Mouse (Mus musculus): Measurements from ENCODE around the gene Wdr25.

The Wdr25 gene

GRCm38 (mm10) chr12:108909846-108910433, 16.5 kb downstream of the Wdr25 start:
- no peak for DNase-seq (ENCODE audit: low read depth, low spot score)
- Histone ChIP-seq H3K36me3 (ENCODE audit: control insufficient read depth, insufficient read depth, low read length, poor library complexity, severe bottlenecking) (no peaks in the 10 kb centered on the region), H3K27me3 (ENCODE audit: control insufficient read depth, insufficient read depth, low read length, poor library complexity, severe bottlenecking) (no peaks in the 10 kb centered on the region)

- DNase-seq (ENCODE audit: low read depth, low spot score), result no peak
- Histone ChIP-seq H3K27me3 (ENCODE audit: control insufficient read depth, insufficient read depth, low read length, poor library complexity, severe bottlenecking) (no peaks in the 10 kb centered on the region), H3K36me3 (ENCODE audit: control insufficient read depth, insufficient read depth, low read length, poor library complexity, severe bottlenecking) (no peaks in the 10 kb centered on the region)
Measured at GRCm38 (mm10) chr12:108912442-108912841, 19.0 kb downstream of the Wdr25 start.

DNA sequence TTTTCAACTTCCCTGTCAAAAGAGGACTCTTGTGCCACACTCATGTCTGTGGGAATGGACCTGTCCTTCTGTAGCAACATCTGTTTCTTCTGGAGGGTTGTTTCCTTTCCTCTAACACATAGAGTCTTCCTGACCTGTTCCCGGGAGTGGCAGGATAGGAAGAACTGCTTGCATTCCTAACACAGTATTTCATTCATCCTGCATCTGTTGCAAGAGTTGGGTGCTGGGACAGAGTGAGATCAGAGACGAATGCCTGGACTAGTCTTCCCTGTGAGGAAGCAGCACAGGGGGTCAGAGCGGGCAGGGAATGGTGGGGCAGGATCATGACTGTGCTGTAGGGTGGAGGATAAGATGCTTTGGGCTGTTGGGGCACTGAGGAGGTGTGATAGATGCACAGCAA, 20.8 kb downstream of the Wdr25 start:
- Histone ChIP-seq H3K27me3 (ENCODE audit: control insufficient read depth, insufficient read depth, low read length, poor library complexity, severe bottlenecking) (no peaks in the 10 kb centered on the region), H3K36me3 (ENCODE audit: control insufficient read depth, insufficient read depth, low read length, poor library complexity, severe bottlenecking) (no peaks in the 10 kb centered on the region)
- DNase-seq (ENCODE audit: low read depth, low spot score), result no peak

- H3K27me3 ChIP-seq (ENCODE audit: control insufficient read depth, insufficient read depth, low read length, poor library complexity, severe bottlenecking), result no peaks in the 10 kb centered on the region
- no peak for DNase-seq (ENCODE audit: low read depth, low spot score)
- no peaks in the 10 kb centered on the region for H3K36me3 ChIP-seq (ENCODE audit: control insufficient read depth, insufficient read depth, low read length, poor library complexity, severe bottlenecking)
Measured at GRCm38 (mm10) chr12:108914709-108915340, 21.4 kb downstream of the Wdr25 start.

- Histone ChIP-seq H3K36me3 (ENCODE audit: control insufficient read depth, insufficient read depth, low read length, poor library complexity, severe bottlenecking) (no peaks in the 10 kb centered on the region), H3K27me3 (ENCODE audit: control insufficient read depth, insufficient read depth, low read length, poor library complexity, severe bottlenecking) (no peaks in the 10 kb centered on the region)
- DNase-seq (ENCODE audit: low read depth, low spot score), result no peak
Measured at GRCm38 (mm10) chr12:108915893-108916292, 22.5 kb downstream of the Wdr25 start.

DNA sequence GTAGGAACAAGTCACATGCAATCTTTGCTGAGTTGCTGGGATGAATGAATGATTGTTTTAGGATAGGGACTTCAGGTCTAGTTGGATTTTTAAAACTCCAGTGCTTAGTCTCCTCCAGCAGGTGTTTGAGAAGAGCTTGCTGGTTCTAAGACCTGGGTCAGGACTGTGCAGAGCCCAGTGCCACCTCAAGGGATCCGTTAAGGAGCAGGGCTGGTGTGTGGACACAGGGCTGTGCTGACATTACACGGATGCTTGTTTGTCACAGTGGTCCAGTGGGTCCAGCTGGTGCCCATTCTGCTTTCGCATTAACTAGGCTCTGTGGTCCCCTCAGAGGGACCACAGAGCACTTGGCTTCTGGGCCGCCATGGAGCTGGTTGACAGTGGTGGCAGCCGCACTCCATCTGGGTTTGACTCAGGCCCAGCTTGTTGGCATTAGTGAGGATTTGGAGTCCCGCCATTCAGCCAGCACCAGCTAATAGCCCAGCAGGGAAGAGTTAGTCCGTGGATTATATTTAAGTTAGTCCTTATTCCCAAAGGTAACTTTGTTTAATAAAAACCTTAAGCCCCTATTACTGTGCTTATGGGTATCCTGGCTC, 23.1 kb downstream of the Wdr25 start:
- Histone ChIP-seq H3K27me3 (ENCODE audit: control insufficient read depth, insufficient read depth, low read length, poor library complexity, severe bottlenecking) (no peaks in the 10 kb centered on the region), H3K36me3 (ENCODE audit: control insufficient read depth, insufficient read depth, low read length, poor library complexity, severe bottlenecking) (no peaks in the 10 kb centered on the region)
- no peak for DNase-seq (ENCODE audit: low read depth, low spot score)

GRCm38 (mm10) chr12:108917509-108917908, 24.1 kb downstream of the Wdr25 start:
- H3K36me3 ChIP-seq (ENCODE audit: control insufficient read depth, insufficient read depth, low read length, poor library complexity, severe bottlenecking), result no peaks in the 10 kb centered on the region
- H3K27me3 ChIP-seq (ENCODE audit: control insufficient read depth, insufficient read depth, low read length, poor library complexity, severe bottlenecking), result no peaks in the 10 kb centered on the region
- DNase-seq (ENCODE audit: low read depth, low spot score), result no peak

- no peak for DNase-seq (ENCODE audit: low read depth, low spot score)
- Histone ChIP-seq H3K36me3 (ENCODE audit: control insufficient read depth, insufficient read depth, low read length, poor library complexity, severe bottlenecking) (no peaks in the 10 kb centered on the region), H3K27me3 (ENCODE audit: control insufficient read depth, insufficient read depth, low read length, poor library complexity, severe bottlenecking) (no peaks in the 10 kb centered on the region)
Measured at GRCm38 (mm10) chr12:108918753-108919152, 25.3 kb downstream of the Wdr25 start.

- H3K27me3 ChIP-seq (ENCODE audit: control insufficient read depth, insufficient read depth, low read length, poor library complexity, severe bottlenecking), result no peaks in the 10 kb centered on the region
- no peak for DNase-seq (ENCODE audit: low read depth, low spot score)
- H3K36me3 ChIP-seq (ENCODE audit: control insufficient read depth, insufficient read depth, low read length, poor library complexity, severe bottlenecking), result no peaks in the 10 kb centered on the region
Measured at GRCm38 (mm10) chr12:108926606-108927111, 33.2 kb downstream of the Wdr25 start.

- no peak for DNase-seq (ENCODE audit: low read depth, low spot score)
- no peaks in the 10 kb centered on the region for H3K27me3 ChIP-seq (ENCODE audit: control insufficient read depth, insufficient read depth, low read length, poor library complexity, severe bottlenecking)
- no peaks in the 10 kb centered on the region for H3K36me3 ChIP-seq (ENCODE audit: control insufficient read depth, insufficient read depth, low read length, poor library complexity, severe bottlenecking)
Measured at GRCm38 (mm10) chr12:108928249-108928648, 34.8 kb downstream of the Wdr25 start.

- no peaks in the 10 kb centered on the region for H3K36me3 ChIP-seq (ENCODE audit: control insufficient read depth, insufficient read depth, low read length, poor library complexity, severe bottlenecking)
- no peak for DNase-seq (ENCODE audit: low read depth, low spot score)
- no peaks in the 10 kb centered on the region for H3K27me3 ChIP-seq (ENCODE audit: control insufficient read depth, insufficient read depth, low read length, poor library complexity, severe bottlenecking)
Measured at GRCm38 (mm10) chr12:108929475-108929874, 36.0 kb downstream of the Wdr25 start.

- no peak for DNase-seq (ENCODE audit: low read depth, low spot score)
- no peaks in the 10 kb centered on the region for H3K36me3 ChIP-seq (ENCODE audit: control insufficient read depth, insufficient read depth, low read length, poor library complexity, severe bottlenecking)
- no peaks in the 10 kb centered on the region for H3K27me3 ChIP-seq (ENCODE audit: control insufficient read depth, insufficient read depth, low read length, poor library complexity, severe bottlenecking)
Measured at GRCm38 (mm10) chr12:108931341-108932053, 38.1 kb downstream of the Wdr25 start.

GRCm38 (mm10) chr12:108932113-108932512, 38.7 kb downstream of the Wdr25 start:
- no peak for DNase-seq (ENCODE audit: low read depth, low spot score)
- no peaks in the 10 kb centered on the region for H3K27me3 ChIP-seq (ENCODE audit: control insufficient read depth, insufficient read depth, low read length, poor library complexity, severe bottlenecking)
- H3K36me3 ChIP-seq (ENCODE audit: control insufficient read depth, insufficient read depth, low read length, poor library complexity, severe bottlenecking), result no peaks in the 10 kb centered on the region

DNA sequence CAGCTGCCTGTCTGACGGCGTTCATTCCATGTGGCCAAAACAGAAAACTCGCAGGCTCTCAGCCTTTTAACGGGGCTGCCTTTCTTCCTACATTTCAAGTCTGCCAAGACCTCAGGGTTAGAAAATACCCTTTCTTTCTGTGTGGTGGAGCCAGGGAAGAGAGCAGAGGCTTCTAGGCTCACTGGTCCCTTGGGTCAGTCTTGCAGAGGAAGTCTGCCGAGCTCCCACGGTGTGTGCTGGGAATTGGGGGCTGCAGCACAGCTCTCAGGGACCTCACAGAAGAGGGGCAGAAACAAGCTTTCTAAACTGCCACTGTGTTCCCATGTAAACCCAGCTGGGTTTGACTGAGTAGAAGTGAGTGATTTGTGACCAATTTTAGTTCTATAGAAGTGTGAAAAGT, 40.8 kb downstream of the Wdr25 start:
- DNase-seq (ENCODE audit: low read depth, low spot score), result no peak
- Histone ChIP-seq H3K36me3 (ENCODE audit: control insufficient read depth, insufficient read depth, low read length, poor library complexity, severe bottlenecking) (no peaks in the 10 kb centered on the region), H3K27me3 (ENCODE audit: control insufficient read depth, insufficient read depth, low read length, poor library complexity, severe bottlenecking) (no peaks in the 10 kb centered on the region)

- Histone ChIP-seq H3K27me3 (ENCODE audit: control insufficient read depth, insufficient read depth, low read length, poor library complexity, severe bottlenecking) (no peaks in the 10 kb centered on the region), H3K36me3 (ENCODE audit: control insufficient read depth, insufficient read depth, low read length, poor library complexity, severe bottlenecking) (no peaks in the 10 kb centered on the region)
- DNase-seq (ENCODE audit: low read depth, low spot score), result no peak
Measured at GRCm38 (mm10) chr12:108936834-108937233, 43.4 kb downstream of the Wdr25 start.

All from splenic B cell, adult 2 months (primary cell).